Mouse (Mus musculus): Measurements from ENCODE around the gene Prorsd1.

- TF ChIP-seq CTCF (IDR thresholded peaks at IDR 0.05; ENCODE audit: low read depth) (no peak), EP300 (IDR thresholded peaks at IDR 0.05; ENCODE audit: low read depth) (no peak)
These were observed 530 bp downstream of the Prorsd1 start for GRCm38 (mm10) chr11:29514325-29514681.
